Mouse (Mus musculus) ovary, adult 18-20 months (tissue): ENCODE measurements around the gene Glrx3.
A peak's percentile ranks its signal among the peaks of the same experiment; 100 is the strongest.
"Not testable (repeated sequence)": the region's sequence is repeated elsewhere in the genome, so short reads cannot be mapped to it uniquely, and the experiment has no call there.

Source experiments
- DNase-seq: peaks from one replicate; pipeline ENCODE4 v3.0.0; 2022; ENCODE audit warnings: low spot score, mixed read lengths

The Glrx3 gene

DNA sequence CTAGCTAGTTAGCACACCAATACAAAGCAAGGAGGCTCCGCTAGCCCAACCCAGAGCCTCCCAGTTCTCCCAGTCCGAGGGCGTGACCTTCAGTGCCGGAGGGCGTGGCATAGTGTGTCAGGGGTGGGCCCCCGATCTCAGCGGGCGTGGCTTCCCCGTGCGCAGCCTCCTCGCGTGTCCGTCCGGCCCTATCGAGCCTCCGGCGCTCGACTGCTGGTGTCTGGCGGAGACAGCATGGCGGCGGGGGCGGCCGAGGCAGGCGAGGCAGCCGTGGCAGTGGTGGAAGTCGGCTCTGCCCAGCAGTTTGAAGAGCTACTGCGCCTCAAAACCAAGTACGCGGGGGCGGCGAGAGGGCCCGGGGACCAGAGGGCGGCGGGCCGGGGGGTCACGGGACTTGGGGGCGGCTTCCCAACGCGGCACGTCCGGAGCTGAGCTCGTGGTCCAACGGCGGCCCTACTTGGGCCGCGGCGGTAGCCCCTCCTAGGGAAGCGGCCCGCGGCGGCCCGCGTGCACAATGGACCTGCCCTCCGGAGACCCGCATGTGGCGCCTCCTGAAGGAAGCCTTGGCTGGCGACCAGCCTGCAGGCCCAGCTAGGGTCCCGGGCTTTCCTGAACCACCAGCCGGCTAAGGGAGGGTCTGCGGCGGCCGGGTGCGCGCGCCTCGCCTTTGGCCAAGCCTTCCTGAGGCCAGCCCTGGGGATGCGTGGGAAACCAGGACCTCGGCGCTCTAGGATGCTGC is at the start of gene Glrx3:
Gene Glrx3, plus strand, starts transcription at position 175 of the 739 bp plus-strand sequence.
- peak; percentile 94 for DNase-seq

DNA sequence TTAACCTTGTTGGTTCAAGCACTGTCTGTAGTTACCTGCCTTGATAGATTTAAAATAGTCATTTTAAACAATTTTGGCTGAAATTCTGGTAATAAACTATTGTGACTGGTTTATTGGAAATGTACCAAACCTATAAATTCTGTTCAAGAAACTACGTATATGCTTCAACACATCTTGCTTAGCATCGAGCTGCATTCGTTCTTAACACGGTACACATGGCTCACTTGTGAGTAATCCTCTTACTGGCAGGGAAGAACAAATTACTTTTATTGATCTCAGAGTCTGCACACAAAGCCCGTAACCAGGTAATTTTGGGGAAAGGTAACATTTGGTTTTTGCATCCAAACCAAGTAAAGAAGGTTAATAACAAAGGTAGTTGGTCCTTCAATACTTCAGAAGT is 49.6 kb upstream of the Glrx3 start:
- DNase-seq = no peak

- DNase-seq = no peak
These were observed 42.0 kb upstream of the Glrx3 start for GRCm38 (mm10) chr7:137395421-137395820.

DNA sequence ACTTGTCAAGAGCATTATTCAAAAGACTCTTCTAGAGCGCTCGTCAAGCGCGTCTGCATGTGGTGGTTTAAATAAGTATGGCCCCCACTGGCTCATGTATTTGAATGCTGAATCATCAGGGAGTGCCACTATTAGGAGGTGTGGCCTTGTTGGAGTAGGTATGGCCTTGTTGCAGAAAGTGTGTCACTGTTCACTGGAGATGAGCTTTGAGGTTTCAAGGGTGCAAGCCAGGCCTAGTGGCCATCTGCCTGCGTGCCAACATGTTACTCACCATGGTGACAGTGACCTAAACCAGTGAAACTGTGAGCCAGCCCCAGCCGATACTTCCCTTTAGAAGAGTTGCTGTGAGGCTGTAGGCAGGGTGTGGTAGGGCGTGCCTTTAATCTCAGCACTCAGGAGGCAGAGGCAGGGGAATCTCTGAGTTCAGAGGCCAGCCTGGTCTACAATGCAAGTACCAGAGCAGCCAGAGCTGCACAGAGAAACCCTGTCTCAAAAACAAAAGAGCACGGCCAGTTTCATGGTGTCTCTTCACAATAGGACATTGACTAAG is 40.0 kb upstream of the Glrx3 start:
- DNase-seq = no peak

DNA sequence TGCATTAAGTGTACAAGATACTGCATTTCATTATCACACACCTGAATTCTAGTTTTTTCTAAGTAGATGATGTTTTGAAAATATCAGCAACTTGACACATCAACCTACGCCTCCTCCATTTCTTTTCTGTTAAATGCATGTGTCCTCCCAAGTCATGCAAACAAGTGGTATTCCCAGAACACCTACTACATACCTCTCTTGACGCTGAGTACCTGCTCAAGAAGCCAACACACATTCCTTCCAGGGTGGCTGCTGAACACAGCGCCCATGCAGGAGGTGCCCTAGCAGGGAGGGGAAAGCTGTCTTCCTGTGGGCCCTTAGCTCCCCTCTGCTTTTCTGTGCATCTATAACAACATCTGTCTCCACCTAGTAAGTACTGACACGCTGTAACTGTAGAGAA is 38.4 kb upstream of the Glrx3 start:
- no peak for DNase-seq

GRCm38 (mm10) chr7:137404146-137404545 is 33.3 kb upstream of the Glrx3 start:
- no peak for DNase-seq

DNA sequence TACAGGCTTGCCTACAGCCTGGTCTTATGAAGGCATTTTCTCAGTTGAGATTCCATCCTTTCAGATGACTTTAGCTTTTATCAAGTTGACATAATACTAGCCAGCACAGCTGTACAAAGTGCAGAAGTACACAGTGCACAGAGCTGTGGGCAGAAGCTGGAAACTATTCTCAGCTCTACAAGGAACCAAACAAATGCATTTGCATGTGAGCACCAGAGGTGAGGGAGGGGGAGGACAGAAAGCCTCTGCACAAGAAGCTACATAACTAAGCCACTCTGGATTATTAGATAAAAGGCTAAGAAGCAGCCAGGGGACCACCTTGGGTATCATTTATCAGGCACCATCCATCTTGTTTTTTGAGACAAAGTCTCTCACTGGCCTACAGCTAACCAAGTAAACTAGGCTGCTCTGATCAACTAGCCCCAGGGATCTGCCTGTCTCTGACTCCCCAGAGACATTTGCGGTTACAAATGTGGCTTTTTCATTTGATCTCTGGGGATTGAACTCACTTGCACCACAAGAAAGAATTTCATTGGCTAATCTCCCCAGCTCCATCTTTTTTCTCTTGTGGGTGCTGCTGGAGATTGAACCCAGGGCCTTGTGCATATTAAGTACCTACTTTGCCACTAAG is 29.9 kb upstream of the Glrx3 start:
- DNase-seq = no peak

DNA sequence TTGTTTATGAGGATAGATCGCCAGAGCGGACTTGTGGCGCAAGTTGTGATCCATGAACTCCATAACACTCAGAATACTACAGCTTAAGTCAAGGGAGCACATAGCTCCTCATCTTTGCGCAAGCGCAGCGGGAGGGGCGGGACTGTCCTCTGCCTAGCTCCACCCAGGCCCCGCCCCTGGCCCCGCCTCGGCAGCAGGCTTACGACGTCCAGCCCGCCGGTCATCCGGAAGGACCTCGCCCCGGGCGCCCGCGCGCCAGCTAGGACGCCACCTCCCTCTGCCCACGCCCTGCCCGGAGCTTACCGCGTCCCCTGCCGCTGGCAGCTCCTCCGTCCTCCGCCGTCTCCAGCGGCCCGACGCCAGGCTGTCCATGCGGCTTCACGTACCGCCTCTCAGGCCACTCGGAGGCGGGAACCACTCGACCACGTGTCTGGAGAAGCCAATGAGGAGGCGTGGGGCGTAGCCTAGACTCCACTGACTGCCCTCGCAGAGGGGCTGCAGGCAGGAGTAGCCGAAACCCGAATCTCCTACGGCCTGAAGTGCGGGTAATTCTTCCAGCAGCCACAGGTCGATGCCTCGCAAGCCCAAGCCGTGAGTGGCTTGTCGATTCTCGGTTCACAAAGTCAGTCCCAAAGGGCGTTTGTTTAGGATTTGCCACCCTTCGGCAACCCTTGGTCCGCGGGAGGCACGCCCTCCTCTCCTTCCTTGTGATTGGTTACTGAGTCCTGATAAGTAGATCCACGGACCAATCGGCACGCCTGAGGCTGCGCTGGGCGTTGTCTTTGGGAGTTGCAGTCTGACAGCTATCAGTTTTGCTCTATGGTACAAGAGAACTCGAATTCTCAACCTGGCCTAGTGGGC is 26.8 kb upstream of the Glrx3 start, which contains the start of gene 9430038I01Rik:
Gene 9430038I01Rik, minus strand, starts transcription at position 426 of the 861 bp plus-strand sequence.
- DNase-seq = peak; percentile 93

GRCm38 (mm10) chr7:137414710-137415109 is 22.7 kb upstream of the Glrx3 start:
- no peak for DNase-seq

DNA sequence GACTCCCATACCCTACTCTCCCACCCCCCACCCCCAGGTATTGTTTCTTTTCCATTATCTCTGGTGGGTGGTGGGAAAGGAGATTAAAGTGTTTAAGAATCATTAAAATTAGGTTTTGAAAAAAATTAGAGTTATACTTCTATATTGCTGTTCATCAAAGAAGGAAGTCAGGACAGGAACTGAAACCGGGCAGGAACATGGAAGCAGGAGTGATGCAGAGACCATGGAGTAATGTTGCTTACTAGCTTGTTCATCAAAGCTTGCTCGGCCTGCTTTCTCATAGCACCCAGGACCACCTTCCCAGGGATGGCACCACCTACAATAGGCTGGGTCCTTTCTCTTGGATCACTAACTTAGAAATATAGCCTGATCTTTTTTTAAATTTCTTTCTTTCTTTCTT is 16.9 kb upstream of the Glrx3 start:
- no peak for DNase-seq

- DNase-seq = no peak
These were observed 16.2 kb upstream of the Glrx3 start for GRCm38 (mm10) chr7:137421236-137421635.

- no peak for DNase-seq
These were observed 10.7 kb upstream of the Glrx3 start for GRCm38 (mm10) chr7:137426693-137427092.

DNA sequence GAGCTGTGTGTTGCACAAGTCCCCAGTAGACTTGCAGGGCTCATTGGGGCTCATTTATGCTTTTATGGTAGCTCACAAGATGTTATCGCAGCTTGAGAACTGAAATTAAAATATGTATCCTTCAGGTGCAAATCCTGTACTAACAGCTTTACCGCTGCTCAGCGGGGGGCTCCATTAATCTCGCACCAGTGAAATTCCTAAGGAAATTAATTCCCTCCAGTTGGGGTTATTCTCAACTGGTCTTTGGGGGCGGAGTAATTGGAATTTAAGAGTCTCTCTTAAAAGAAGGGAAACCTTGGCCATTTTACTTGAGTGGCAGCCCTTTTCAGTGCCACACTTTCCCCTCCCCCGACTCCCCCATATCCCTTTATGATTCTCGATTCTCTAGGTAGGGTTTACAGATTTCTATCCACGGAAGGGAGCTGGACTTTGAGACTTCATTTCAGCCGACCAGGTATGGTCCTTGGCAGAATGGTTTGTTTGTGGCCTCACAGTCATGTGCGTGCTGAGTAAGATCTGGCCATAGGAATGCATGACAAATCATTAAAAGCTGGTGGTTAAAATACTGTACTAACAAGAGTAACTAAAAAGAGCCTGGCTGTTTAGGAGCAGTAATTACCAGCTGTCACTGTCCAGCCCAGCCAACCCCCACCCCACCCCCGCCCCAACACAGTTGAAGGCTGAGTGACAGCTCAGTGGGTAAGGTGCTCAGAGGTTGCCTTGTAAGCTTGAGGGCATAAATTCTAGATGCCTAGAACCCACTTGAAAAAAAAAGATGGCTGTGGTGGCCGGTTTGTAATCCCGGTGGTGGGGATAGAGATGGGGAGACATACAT is 5.4 kb upstream of the Glrx3 start:
- DNase-seq = no peak

DNA sequence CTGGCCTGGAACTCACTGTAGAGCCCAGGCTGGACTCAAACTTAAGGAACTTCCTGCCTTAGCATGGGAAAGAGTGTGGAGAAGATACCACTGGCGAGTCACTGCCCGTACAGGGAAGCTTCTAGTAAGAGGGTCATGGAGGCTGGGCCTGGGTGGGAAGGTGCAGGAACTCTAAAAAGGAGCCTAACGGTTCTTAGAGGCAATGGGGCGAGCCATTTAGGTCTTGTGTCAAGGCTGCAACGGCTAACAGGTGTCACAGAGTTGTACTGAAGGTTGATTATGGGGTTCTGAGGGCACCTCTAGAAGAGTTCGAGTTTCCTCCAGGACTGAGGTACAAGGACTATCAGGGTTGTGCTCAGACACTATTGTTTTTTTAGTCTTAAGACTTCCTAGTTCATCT is 513 bp upstream of the Glrx3 start:
- DNase-seq = no peak

DNA sequence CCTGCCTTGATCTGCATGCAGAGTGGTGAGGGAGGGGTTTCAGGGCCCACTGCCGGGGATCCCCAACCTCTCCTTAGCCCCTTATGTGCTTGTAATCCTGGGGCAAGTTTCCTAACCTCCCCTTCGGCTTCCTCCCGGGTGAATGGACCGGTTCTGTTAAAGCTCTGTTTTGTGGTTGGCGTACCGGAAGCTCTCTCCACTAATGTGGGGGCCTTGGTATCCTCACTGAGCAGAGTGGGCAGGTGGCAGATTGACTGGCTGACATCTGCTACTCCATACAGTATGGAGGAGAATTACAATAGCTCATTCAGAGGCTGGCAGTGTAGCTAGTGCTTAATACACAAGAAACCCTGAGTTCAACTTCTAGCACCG is 751 bp downstream of the Glrx3 start:
- DNase-seq = no peak

GRCm38 (mm10) chr7:137438962-137439361 is 1.5 kb downstream of the Glrx3 start:
- not testable (repeated sequence) for DNase-seq

- no peak for DNase-seq
These were observed 5.5 kb downstream of the Glrx3 start for GRCm38 (mm10) chr7:137442951-137443350.

DNA sequence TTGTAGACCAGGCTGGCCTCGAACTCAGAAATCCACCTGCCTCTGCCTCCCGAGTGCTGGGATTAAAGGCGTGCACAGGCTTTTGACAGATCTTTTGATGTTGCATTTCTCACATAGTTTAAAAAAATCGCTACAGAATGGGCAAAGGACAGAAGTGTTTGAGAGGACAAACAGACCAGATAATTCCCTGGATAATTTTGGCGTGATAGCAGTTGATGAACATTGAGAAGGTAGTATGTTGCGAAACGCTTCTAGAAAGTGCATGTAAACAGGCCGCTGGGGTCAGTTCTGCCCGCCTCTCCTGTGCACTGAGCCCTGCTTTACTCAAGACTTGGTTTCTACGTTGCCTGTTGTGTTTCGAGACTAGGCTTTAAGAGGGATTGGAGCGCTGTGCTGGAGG is 7.9 kb downstream of the Glrx3 start:
- DNase-seq = no peak

- DNase-seq = no peak
These were observed 24.0 kb downstream of the Glrx3 start for GRCm38 (mm10) chr7:137461396-137461795.

- no peak for DNase-seq
These were observed 30.8 kb downstream of the Glrx3 start for GRCm38 (mm10) chr7:137468174-137468573.

GRCm38 (mm10) chr7:137471431-137472120 is 34.2 kb downstream of the Glrx3 start:
- no peak for DNase-seq
